Mouse (Mus musculus) liver, postnatal 0 days (tissue): ENCODE measurements around the gene Recql. TPM values are rescaled to one million over a fixed set of nuclear protein-coding genes. Genes with fewer than 3 reads are reported as not detected.

ENCODE experiments used
- ATAC-seq: fragments of 200-750 bp; cut with Nextera tagmentation; 2 replicates; pipeline ENCODE4 v1.8.0; 2017; ENCODE audit warnings: mild to moderate bottlenecking, moderate library complexity
- DNase-seq: peaks from one replicate; pipeline ENCODE4 v3.0.0-alpha.2; 2016
- H3K27ac ChIP-seq: fragments of 300-500 bp; sonication (generic); 2 replicates; pipeline ENCODE4 v1.5.1; 2014; ENCODE audit warnings: antibody characterized with exemption, moderate library complexity, mild to moderate bottlenecking, low read depth
- H3K27me3 ChIP-seq: fragments of 300-500 bp; sonication (generic); 2 replicates; pipeline ENCODE4 v1.6.1; 2014; ENCODE audit warnings: low read length, control low read depth, mixed read lengths; ENCODE audit not compliant: insufficient read depth
- H3K36me3 ChIP-seq: fragments of 300-500 bp; sonication (generic); replicated peaks from 2 replicates; pipeline ENCODE4 v1.6.1; 2014; ENCODE audit warnings: mild to moderate bottlenecking, control low read depth, low read length, moderate library complexity, mixed read lengths; ENCODE audit not compliant: insufficient read depth
- H3K4me1 ChIP-seq: fragments of 300-500 bp; sonication (generic); 2 replicates; pipeline ENCODE4 v1.6.1; 2014; ENCODE audit warnings: antibody characterized with exemption, mild to moderate bottlenecking, control low read depth; ENCODE audit not compliant: insufficient read depth
- H3K4me2 ChIP-seq: fragments of 300-500 bp; sonication (generic); 2 replicates; pipeline ENCODE4 v1.6.1; 2014; ENCODE audit warnings: low read depth, mild to moderate bottlenecking, low read length, moderate library complexity, mixed read lengths
- H3K4me3 ChIP-seq: fragments of 300-500 bp; sonication (generic); 2 replicates; pipeline ENCODE4 v1.5.1; 2014; ENCODE audit warnings: low read depth, low read length
- H3K9ac ChIP-seq: fragments of 300-500 bp; sonication (generic); replicated peaks from 2 replicates; pipeline ENCODE4 v1.6.1; 2014; ENCODE audit warnings: mild to moderate bottlenecking, moderate library complexity
- H3K9me3 ChIP-seq: fragments of 300-500 bp; sonication (generic); 2 replicates; pipeline ENCODE4 v1.6.1; 2016; ENCODE audit warnings: mild to moderate bottlenecking, control low read depth, low read length, mixed read lengths
- CTCF ChIP-seq: sonication (generic); IDR thresholded peaks from 2 replicates; pipeline ENCODE4 v1.5.1; 2016; ENCODE audit warnings: antibody characterized with exemption, low read depth
- EP300 ChIP-seq: IDR thresholded peaks from 2 replicates; pipeline ENCODE4 v1.6.1; 2016; ENCODE audit warnings: antibody characterized with exemption, low read depth, mild to moderate bottlenecking
- WGBS: fragments of 180-500 bp; shearing (Covaris S2); extraction: QIAGEN DNeasy Blood & Tissue Kit; methylation state at CpG from one replicate; pipeline ENCODE4 v1.1.7; 2014; ENCODE audit not compliant: insufficient replicate concordance; 5-methylcytosine and 5-hydroxymethylcytosine counted together
- polyA plus RNA-seq: library from polyadenylated mRNA; unstranded; fragments of >200 nt; fragmentation: Nextera tagmentation; extraction: Ambion mirVana; gene quantifications from 2 replicates; pipeline ENCODE4 v1.2.1, GENCODE M21; 2015

The Recql gene
- polyA plus RNA-seq: 5.8 and 7.3 TPM in 2 replicates

GRCm38 (mm10) chr6:142387011-142387754 is at the start of gene Recql, which contains the start of gene Golt1b:
Gene Recql, minus strand, starts transcription at chr6:142387087.
Gene Golt1b, plus strand, starts transcription at chr6:142387221.
- peak within 1 kb of the TSS; percentile 84 for H3K27ac ChIP-seq
- peak within 1 kb of the TSS; percentile 89 for H3K4me3 ChIP-seq
- peak within 1 kb of the TSS; percentile 94 for H3K9ac ChIP-seq
- H3K27me3 ChIP-seq: no peaks in the 10 kb centered on the region
- no peak for TF ChIP-seq CTCF
- peak; percentile 37; the same call in 1 of the 2 replicates for TF ChIP-seq EP300
- ATAC-seq: peak; percentile 99
- H3K36me3 ChIP-seq: no peaks in the 10 kb centered on the region
- no peaks in the 10 kb centered on the region for H3K9me3 ChIP-seq
- peak within 1 kb of the TSS; percentile 95 for H3K4me2 ChIP-seq
- H3K4me1 ChIP-seq: peaks cover 15% of the 10 kb centered on the region
- DNase-seq: peak; percentile 98
- under 1% methylated on average over 69 of the region's 87 CpGs for WGBS

GRCm38 (mm10) chr6:142429072-142429471 is 42.2 kb upstream of the Recql start:
- H3K36me3 ChIP-seq: peaks cover 17% of the 10 kb centered on the region; the same call in 1 of the 2 replicates
- no peaks in the 10 kb centered on the region for H3K4me1 ChIP-seq
- no peak overlapping the region for H3K4me2 ChIP-seq
- no peak overlapping the region for H3K4me3 ChIP-seq
- no peak for TF ChIP-seq EP300
- TF ChIP-seq CTCF: no peak
- H3K27me3 ChIP-seq: no peaks in the 10 kb centered on the region
- no peak for ATAC-seq
- no peak overlapping the region for H3K27ac ChIP-seq
- no peak for DNase-seq
- H3K9me3 ChIP-seq: no peaks in the 10 kb centered on the region
- H3K9ac ChIP-seq: no peak overlapping the region

- H3K4me1 ChIP-seq: no peaks in the 10 kb centered on the region
- WGBS: 57% methylated on average over 7 of the region's 7 CpGs
- ATAC-seq: no peak
Measured at GRCm38 (mm10) chr6:142424976-142425375, 38.1 kb upstream of the Recql start.

GRCm38 (mm10) chr6:142414597-142414996 is 27.7 kb upstream of the Recql start:
- no peak for TF ChIP-seq EP300
- TF ChIP-seq CTCF: no peak
- peak; percentile 16 for DNase-seq
- Histone ChIP-seq H3K36me3 (no peaks in the 10 kb centered on the region), H3K27me3 (peaks cover 25% of the 10 kb centered on the region), H3K4me1 (no peaks in the 10 kb centered on the region; the same call in 1 of the 2 replicates), H3K9me3 (no peaks in the 10 kb centered on the region), H3K4me3 (no peak overlapping the region), H3K9ac (no peak overlapping the region), H3K27ac (no peak overlapping the region), H3K4me2 (no peak overlapping the region)
- WGBS: 3% methylated on average over 22 of the region's 24 CpGs
- no peak for ATAC-seq

More at GRCm38 (mm10) chr6:142424976-142425375, 38.1 kb upstream of the Recql start:
- Histone ChIP-seq H3K9ac (no peak overlapping the region), H3K27me3 (no peaks in the 10 kb centered on the region), H3K4me2 (no peak overlapping the region), H3K36me3 (peaks cover 18% of the 10 kb centered on the region), H3K9me3 (no peaks in the 10 kb centered on the region), H3K27ac (no peak overlapping the region), H3K4me3 (no peak overlapping the region)
- no peak for TF ChIP-seq CTCF
- no peak for TF ChIP-seq EP300
- no peak for DNase-seq

GRCm38 (mm10) chr6:142413845-142414244 is 27.0 kb upstream of the Recql start:
- 13% methylated on average over 12 of the region's 12 CpGs for WGBS
- H3K9ac ChIP-seq: no peak overlapping the region
- peaks cover 25% of the 10 kb centered on the region for H3K27me3 ChIP-seq
- H3K36me3 ChIP-seq: no peaks in the 10 kb centered on the region
- DNase-seq: no peak
- TF ChIP-seq EP300 (no peak), CTCF (no peak)
- no peak overlapping the region for H3K4me3 ChIP-seq
- no peak overlapping the region for H3K27ac ChIP-seq
- H3K4me1 ChIP-seq: no peaks in the 10 kb centered on the region; the same call in 1 of the 2 replicates
- no peak overlapping the region for H3K4me2 ChIP-seq
- no peak for ATAC-seq
- H3K9me3 ChIP-seq: no peaks in the 10 kb centered on the region

GRCm38 (mm10) chr6:142412906-142413491 is 26.1 kb upstream of the Recql start, which contains the start of gene Spx:
Gene Spx, plus strand, starts transcription at chr6:142413441.
- no peak for ATAC-seq
- Histone ChIP-seq H3K27me3 (peaks cover 25% of the 10 kb centered on the region), H3K36me3 (no peaks in the 10 kb centered on the region), H3K4me1 (no peaks in the 10 kb centered on the region; the same call in 1 of the 2 replicates), H3K9me3 (no peaks in the 10 kb centered on the region), H3K9ac (no peak within 1 kb of the TSS), H3K4me2 (no peak within 1 kb of the TSS), H3K4me3 (no peak within 1 kb of the TSS), H3K27ac (no peak within 1 kb of the TSS)
- no peak for DNase-seq
- TF ChIP-seq CTCF (no peak), EP300 (no peak)
- WGBS: 67% methylated on average over 11 of the region's 11 CpGs
